Mouse (Mus musculus) hindbrain, embryonic 12.5 days (tissue): ENCODE results near the gene Cd8a. TPM values are rescaled to one million over a fixed set of nuclear protein-coding genes. Genes with fewer than 3 reads are reported as not detected.

Experiments
- ATAC-seq: fragments of 200-750 bp; cut with Nextera tagmentation; 2 replicates; pipeline ENCODE4 v1.8.0; 2017; ENCODE audit warnings: moderate TSS enrichment; ENCODE audit not compliant: low FRiP score
- H3K27ac ChIP-seq: fragments of 300-500 bp; sonication (generic); 2 replicates; pipeline ENCODE4 v1.5.1; 2016; ENCODE audit warnings: mild to moderate bottlenecking
- H3K27me3 ChIP-seq: fragments of 300-500 bp; sonication (generic); 2 replicates; pipeline ENCODE4 v1.6.1; 2016; ENCODE audit warnings: mild to moderate bottlenecking
- H3K36me3 ChIP-seq: fragments of 300-500 bp; sonication (generic); 2 replicates; pipeline ENCODE4 v1.6.1; 2016; ENCODE audit warnings: mild to moderate bottlenecking
- H3K4me1 ChIP-seq: fragments of 300-500 bp; sonication (generic); 2 replicates; pipeline ENCODE4 v1.6.1; 2016
- H3K4me2 ChIP-seq: fragments of 300-500 bp; sonication (generic); replicated peaks from 2 replicates; pipeline ENCODE4 v1.6.1; 2016; ENCODE audit warnings: mild to moderate bottlenecking
- H3K4me3 ChIP-seq: fragments of 300-500 bp; sonication (generic); 2 replicates; pipeline ENCODE4 v1.5.1; 2016; ENCODE audit warnings: mild to moderate bottlenecking
- H3K9ac ChIP-seq: fragments of 300-500 bp; sonication (generic); 2 replicates; pipeline ENCODE4 v1.6.1; 2016; ENCODE audit warnings: mild to moderate bottlenecking, moderate library complexity
- H3K9me3 ChIP-seq: fragments of 300-500 bp; sonication (generic); replicated peaks from 2 replicates; pipeline ENCODE4 v1.6.1; 2016; ENCODE audit warnings: mild to moderate bottlenecking
- WGBS: fragments of 180-500 bp; shearing (Covaris S2); methylation state at CpG from one replicate; pipeline ENCODE4 v1.1.7; 2016; 5-methylcytosine and 5-hydroxymethylcytosine counted together
- polyA plus RNA-seq: library from polyadenylated mRNA; unstranded; fragments of >200 nt; fragmentation: Nextera tagmentation; extraction: Ambion mirVana; gene quantifications from 2 replicates; pipeline ENCODE4 v1.2.1, GENCODE M21; 2016

Gene Cd8a
- polyA plus RNA-seq, 1 experiment from 2014 or later: not detected

DNA sequence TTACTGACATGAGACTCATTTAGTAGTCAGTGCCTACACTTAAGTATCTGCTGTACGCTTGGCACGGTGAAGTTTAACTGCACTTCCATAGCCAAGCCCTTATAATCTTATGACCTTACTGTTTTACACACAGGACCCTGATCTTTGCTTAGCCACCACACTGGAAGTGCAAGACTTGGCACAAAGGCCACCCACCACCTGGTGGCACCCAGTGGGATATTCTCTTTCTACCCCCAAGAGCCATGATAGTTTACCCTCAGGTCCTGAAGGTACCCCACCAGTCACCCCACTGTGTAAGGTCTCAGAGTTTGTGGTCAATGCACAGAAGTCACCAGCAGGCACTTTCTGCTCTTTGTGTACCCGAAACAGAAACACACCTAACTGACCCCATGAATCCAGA lies 22.0 kb upstream of the Cd8a start:
- WGBS: 97% methylated on average over 3 of the region's 3 CpGs
- H3K36me3 ChIP-seq: no peaks in the 10 kb centered on the region
- H3K4me2 ChIP-seq: no peak overlapping the region
- ATAC-seq: no peak
- peaks cover 4% of the 10 kb centered on the region; the same call in 1 of the 2 replicates for H3K9me3 ChIP-seq
- no peak overlapping the region for H3K27ac ChIP-seq
- H3K4me1 ChIP-seq: no peaks in the 10 kb centered on the region
- H3K9ac ChIP-seq: no peak overlapping the region
- H3K27me3 ChIP-seq: no peaks in the 10 kb centered on the region
- no peak overlapping the region for H3K4me3 ChIP-seq

DNA sequence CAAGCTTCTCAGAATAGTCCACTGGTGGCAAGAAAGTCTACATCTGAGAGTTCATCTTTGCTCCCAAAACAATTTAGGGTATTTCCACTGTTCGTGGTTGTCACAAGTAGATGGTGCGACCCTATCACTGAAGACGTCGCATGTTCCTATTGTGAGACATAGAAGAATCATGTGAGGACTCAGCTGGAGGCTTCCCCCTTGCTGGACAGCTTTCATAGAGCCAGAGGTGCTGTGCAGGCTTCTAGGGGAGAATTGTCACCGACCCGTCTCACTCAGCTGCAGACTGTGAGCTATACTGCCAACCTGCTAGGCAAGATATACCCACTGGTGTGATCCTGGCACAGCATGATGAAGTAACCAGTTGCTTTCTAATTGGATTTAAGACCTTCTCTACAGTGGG lies 21.0 kb upstream of the Cd8a start:
- no peak overlapping the region for H3K27ac ChIP-seq
- H3K27me3 ChIP-seq: no peaks in the 10 kb centered on the region
- H3K9me3 ChIP-seq: peaks cover 4% of the 10 kb centered on the region; the same call in 1 of the 2 replicates
- H3K4me2 ChIP-seq: no peak overlapping the region
- no peaks in the 10 kb centered on the region for H3K36me3 ChIP-seq
- no peak overlapping the region for H3K4me3 ChIP-seq
- ATAC-seq: no peak
- no peaks in the 10 kb centered on the region for H3K4me1 ChIP-seq
- H3K9ac ChIP-seq: no peak overlapping the region
- 93% methylated on average over 6 of the region's 6 CpGs for WGBS

DNA sequence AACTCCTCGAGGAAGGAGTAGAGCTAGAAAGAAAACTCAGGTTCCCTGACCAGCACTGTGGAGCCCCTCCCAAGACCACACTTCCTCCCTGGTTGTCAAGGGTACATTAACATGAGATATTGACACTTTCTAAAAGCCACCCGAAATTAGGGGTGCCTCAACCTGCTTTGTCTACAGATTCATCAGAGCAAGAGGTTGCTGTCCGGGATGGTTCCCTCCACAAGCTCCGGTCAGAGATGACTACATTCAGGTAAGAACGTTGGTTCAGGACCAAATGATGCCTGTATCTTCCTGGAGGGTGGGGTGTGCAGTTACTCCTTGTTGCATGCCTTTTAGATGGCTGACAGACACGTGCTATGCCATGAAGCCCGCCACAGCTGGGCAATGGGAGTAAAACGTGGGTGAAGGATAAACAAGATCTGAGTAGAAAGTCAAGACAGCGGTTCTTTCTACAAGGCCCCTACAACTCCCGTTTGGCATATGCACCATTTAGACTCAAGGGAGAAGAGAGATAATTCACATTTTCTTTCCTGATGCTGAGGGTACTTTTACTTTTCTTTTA lies 20.3 kb upstream of the Cd8a start:
- no peak overlapping the region for H3K4me2 ChIP-seq
- no peaks in the 10 kb centered on the region for H3K36me3 ChIP-seq
- H3K27me3 ChIP-seq: no peaks in the 10 kb centered on the region
- H3K9me3 ChIP-seq: peaks cover 2% of the 10 kb centered on the region; the same call in 1 of the 2 replicates
- no peaks in the 10 kb centered on the region for H3K4me1 ChIP-seq
- no peak for ATAC-seq
- no peak overlapping the region for H3K4me3 ChIP-seq
- H3K27ac ChIP-seq: no peak overlapping the region
- H3K9ac ChIP-seq: no peak overlapping the region
- 87% methylated on average over 10 of the region's 10 CpGs for whole genome bisulfite sequencing

DNA sequence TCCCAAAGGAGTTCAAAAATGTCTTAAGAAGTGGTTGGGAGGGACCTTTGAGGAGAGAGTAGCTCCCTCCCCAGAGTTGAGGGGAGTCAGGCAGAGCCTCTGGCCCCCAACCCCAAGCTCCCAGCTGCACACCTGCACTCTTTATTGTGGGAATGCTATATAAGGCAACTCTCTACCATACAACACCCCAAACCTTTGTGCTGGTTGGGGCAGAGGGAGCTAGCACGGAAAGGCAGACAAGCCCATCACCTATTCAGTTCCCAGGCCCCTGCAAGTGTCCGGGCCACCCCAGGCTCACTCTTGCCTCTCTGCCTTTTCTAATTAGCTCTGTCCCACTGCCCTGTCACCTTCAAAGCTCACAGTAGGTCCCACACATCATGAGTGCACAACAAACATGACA lies 19.5 kb upstream of the Cd8a start:
- Histone ChIP-seq H3K9me3 (no peaks in the 10 kb centered on the region), H3K4me1 (no peaks in the 10 kb centered on the region), H3K36me3 (no peaks in the 10 kb centered on the region), H3K4me3 (no peak overlapping the region), H3K4me2 (no peak overlapping the region), H3K27ac (no peak overlapping the region), H3K27me3 (no peaks in the 10 kb centered on the region), H3K9ac (no peak overlapping the region)
- no peak for ATAC-seq
- WGBS: 83% methylated on average over 2 of the region's 2 CpGs

DNA sequence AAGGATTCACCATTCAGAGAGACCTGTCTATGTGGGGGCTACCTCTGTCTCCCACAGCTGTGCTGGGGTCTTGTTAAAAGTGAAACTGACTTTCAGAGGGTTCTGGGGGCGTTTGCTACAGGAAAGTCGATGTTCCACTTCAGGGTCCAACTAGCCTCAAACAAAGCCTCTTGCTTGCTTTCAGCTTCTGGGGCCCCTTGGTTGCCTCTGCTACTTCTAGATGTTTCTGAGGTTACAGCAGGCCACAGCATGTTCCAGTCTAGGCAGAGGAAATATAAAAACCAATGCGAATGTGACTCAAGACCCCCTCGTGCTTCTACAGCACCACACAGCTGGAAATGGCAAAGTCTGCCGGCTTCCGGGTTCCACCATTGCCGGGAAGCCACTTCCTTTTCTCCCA lies 15.7 kb upstream of the Cd8a start:
- Histone ChIP-seq H3K9me3 (no peaks in the 10 kb centered on the region), H3K4me2 (no peak overlapping the region), H3K36me3 (no peaks in the 10 kb centered on the region), H3K4me3 (no peak overlapping the region), H3K9ac (no peak overlapping the region), H3K4me1 (no peaks in the 10 kb centered on the region), H3K27me3 (no peaks in the 10 kb centered on the region), H3K27ac (no peak overlapping the region)
- no peak for ATAC-seq
- WGBS: 91% methylated on average over 7 of the region's 7 CpGs

DNA sequence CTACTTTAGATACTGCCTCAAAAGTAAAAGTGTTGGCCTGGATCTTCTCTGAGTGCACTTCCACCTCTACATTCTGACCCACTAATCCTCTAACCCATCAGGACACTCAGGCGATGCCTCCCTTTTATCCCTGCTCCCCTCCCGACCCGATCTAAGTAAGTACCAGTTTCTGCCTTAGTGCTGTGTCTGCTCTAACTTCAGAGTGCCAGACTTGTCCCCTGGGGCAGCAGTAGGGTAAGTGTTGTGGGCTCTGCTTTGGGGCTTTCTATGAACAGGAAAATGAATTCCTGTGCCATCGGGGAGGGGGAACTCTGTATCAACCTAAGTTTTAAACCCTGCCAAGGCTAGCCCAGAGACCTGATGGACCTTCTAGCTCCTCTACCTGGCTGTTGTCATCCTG lies 13.0 kb upstream of the Cd8a start:
- Histone ChIP-seq H3K4me1 (no peaks in the 10 kb centered on the region), H3K4me2 (no peak overlapping the region), H3K4me3 (no peak overlapping the region), H3K27me3 (no peaks in the 10 kb centered on the region), H3K9ac (no peak overlapping the region), H3K36me3 (no peaks in the 10 kb centered on the region), H3K27ac (no peak overlapping the region), H3K9me3 (no peaks in the 10 kb centered on the region)
- 78% methylated on average over 4 of the region's 4 CpGs for WGBS
- no peak for ATAC-seq

DNA sequence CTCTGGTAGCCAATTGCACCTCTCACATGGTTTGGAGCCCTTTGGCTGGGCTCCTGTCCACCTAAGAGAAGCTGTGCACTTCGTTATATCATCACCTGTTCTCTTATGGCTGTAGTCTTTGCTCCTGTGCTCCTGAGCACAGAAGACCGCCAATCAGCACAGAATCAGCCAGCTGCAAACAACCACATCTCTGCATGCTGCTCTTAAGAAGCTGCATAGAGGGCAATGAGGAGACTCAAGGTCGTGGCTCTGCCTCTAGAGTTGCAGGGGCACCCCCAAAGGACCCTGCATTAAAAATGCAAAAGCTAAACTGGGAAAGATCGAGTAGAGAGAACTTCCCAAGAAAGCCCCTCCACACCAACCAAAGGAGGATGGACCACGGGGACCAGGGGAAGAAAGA lies 12.5 kb upstream of the Cd8a start:
- Histone ChIP-seq H3K27me3 (no peaks in the 10 kb centered on the region), H3K36me3 (no peaks in the 10 kb centered on the region), H3K9me3 (no peaks in the 10 kb centered on the region), H3K4me1 (no peaks in the 10 kb centered on the region), H3K27ac (no peak overlapping the region), H3K9ac (no peak overlapping the region), H3K4me2 (no peak overlapping the region), H3K4me3 (no peak overlapping the region)
- 71% methylated on average over 5 of the region's 5 CpGs for WGBS
- no peak for ATAC-seq

DNA sequence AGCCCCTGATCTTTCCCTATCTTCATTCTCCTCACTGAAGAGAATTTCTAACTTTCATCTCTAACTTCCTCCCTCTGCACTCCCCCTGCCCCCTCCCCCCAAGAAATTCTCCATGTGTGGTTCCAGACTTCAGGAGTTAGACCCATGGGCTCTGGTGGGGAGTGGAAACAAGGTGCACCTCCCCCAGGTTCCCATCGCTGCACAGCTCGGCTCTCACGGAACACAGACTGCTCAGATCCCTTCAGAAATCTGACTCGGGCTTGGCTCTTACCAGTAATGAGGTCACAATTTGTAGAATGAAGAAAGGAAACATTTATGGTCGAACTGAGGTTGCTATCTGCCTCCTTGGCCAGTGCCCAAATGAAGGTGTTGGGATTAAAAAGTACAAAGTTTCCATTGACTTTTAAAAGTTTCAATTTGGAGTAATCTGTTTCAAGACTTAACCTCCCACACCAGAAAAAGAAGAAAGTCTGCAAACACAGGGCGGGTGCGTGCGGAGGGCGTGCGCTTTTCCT lies 12.0 kb upstream of the Cd8a start:
- H3K4me3 ChIP-seq: no peak overlapping the region
- H3K36me3 ChIP-seq: no peaks in the 10 kb centered on the region
- no peak overlapping the region for H3K9ac ChIP-seq
- H3K9me3 ChIP-seq: no peaks in the 10 kb centered on the region
- no peak overlapping the region for H3K27ac ChIP-seq
- H3K27me3 ChIP-seq: no peaks in the 10 kb centered on the region
- H3K4me2 ChIP-seq: no peak overlapping the region
- ATAC-seq: no peak
- no peaks in the 10 kb centered on the region for H3K4me1 ChIP-seq
- 88% methylated on average over 10 of the region's 10 CpGs for WGBS

DNA sequence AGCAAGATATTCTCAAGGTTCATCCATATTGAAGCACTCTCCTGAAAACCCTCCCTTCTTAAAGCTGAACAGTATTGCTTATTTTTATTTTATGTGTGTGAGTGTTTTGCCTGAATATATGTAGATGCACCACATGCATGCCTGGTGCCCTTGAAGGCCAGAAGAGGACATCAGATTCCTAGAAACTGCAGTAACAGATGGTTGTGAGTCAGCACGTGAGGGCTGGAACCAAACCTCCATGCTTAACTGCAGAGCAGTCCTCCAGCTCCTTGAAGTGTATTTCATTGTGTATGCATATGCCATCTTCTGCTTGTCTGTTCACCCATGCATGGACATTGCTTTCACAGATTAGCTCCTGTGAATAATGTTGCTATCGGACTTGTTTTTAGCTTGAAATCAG lies 9.2 kb upstream of the Cd8a start:
- Histone ChIP-seq H3K4me3 (no peak overlapping the region), H3K27ac (no peak overlapping the region), H3K4me1 (no peaks in the 10 kb centered on the region), H3K36me3 (no peaks in the 10 kb centered on the region), H3K27me3 (no peaks in the 10 kb centered on the region), H3K4me2 (no peak overlapping the region), H3K9me3 (no peaks in the 10 kb centered on the region), H3K9ac (no peak overlapping the region)
- WGBS: 73% methylated on average over 2 of the region's 2 CpGs
- ATAC-seq: no peak

DNA sequence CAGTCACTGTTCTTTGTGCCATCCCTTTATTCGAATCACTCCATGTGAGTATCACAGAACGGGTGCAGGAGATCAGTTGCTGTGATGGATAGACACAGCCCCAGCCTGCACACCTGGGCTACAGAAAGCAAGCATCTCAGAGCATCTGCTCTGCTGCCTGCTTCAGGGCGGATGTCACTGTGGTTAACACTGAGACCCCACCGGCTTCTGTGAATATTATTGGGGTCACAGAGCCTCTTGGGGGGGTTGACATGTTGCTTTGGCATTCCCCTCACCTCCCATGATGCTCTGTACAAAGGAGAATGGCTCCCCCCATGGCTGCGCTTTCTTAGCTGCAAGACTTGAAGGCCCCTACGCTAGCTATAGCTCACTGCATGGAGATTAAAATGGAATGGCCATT lies 3.8 kb upstream of the Cd8a start:
- H3K27ac ChIP-seq: no peak overlapping the region
- H3K4me3 ChIP-seq: no peak overlapping the region
- no peak for ATAC-seq
- H3K36me3 ChIP-seq: no peaks in the 10 kb centered on the region
- 88% methylated on average over 6 of the region's 6 CpGs for WGBS
- H3K4me1 ChIP-seq: no peaks in the 10 kb centered on the region
- H3K9me3 ChIP-seq: no peaks in the 10 kb centered on the region
- no peak overlapping the region for H3K9ac ChIP-seq
- no peak overlapping the region for H3K4me2 ChIP-seq
- H3K27me3 ChIP-seq: no peaks in the 10 kb centered on the region

DNA sequence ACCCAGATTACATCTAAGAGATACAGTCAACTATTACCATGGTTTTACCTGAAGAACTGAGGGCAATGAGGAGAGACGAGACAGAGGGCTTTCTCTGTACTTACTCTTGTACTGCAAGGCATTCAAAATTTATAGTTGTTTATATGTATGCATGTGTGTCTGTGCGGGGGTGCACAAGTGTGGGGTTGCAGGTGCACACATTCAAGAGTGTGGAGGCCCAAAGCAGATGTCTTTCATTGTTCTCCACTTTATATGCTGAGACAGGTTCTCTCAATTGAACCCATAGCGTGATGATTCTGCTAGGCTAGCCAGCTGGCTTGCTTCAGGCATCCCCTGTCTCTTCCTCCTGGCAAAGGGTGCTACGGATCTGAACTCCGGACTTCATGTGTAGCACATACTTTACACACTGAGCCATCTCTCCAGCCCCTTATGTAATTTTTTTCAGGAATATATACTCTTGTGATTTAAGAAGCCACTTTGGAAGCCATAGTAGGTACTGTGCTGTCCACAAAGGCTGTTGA lies 2.1 kb upstream of the Cd8a start:
- H3K27ac ChIP-seq: no peak overlapping the region
- no peak overlapping the region for H3K4me2 ChIP-seq
- no peak overlapping the region for H3K4me3 ChIP-seq
- no peak overlapping the region for H3K9ac ChIP-seq
- no peaks in the 10 kb centered on the region for H3K27me3 ChIP-seq
- no peak for ATAC-seq
- H3K4me1 ChIP-seq: no peaks in the 10 kb centered on the region
- 88% methylated on average over 5 of the region's 5 CpGs for WGBS
- no peaks in the 10 kb centered on the region for H3K9me3 ChIP-seq
- no peaks in the 10 kb centered on the region for H3K36me3 ChIP-seq

DNA sequence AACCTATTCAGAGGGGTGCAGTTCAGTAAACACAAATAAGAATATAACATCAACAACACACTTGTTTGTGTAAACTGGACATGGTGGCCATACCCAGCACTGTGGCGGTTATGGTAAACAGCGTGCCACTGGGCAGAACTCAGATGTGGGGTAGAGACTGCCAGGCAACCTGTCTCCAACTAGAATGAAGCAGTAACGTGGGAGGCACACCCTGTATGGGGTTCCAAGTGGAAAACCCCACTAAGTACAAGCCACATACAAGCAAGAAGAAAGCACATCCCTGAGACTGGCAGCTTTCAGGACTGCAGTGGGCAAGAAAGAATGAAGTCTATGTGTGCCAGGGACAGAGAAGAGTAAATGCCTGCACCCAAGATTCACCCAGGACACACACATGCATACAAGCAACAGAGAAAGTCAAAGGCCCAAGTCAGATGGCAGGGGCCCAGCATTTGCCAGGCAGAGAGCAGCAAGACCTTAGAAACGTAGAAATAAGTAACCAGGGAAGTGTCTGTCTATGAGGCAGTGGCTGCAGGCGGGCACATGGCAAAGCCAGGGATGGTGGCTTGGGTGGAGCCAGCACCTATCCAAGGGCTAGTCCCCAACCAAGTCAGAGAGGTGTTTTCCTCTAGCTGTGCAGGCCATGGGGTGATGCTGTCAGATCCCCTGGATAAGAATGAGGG lies 1.0 kb upstream of the Cd8a start:
- Histone ChIP-seq H3K4me1 (no peaks in the 10 kb centered on the region), H3K4me3 (no peak overlapping the region), H3K9ac (no peak overlapping the region), H3K36me3 (no peaks in the 10 kb centered on the region), H3K27me3 (no peaks in the 10 kb centered on the region), H3K27ac (no peak overlapping the region), H3K4me2 (no peak overlapping the region), H3K9me3 (no peaks in the 10 kb centered on the region)
- ATAC-seq: no peak
- 90% methylated on average over 5 of the region's 5 CpGs for WGBS

DNA sequence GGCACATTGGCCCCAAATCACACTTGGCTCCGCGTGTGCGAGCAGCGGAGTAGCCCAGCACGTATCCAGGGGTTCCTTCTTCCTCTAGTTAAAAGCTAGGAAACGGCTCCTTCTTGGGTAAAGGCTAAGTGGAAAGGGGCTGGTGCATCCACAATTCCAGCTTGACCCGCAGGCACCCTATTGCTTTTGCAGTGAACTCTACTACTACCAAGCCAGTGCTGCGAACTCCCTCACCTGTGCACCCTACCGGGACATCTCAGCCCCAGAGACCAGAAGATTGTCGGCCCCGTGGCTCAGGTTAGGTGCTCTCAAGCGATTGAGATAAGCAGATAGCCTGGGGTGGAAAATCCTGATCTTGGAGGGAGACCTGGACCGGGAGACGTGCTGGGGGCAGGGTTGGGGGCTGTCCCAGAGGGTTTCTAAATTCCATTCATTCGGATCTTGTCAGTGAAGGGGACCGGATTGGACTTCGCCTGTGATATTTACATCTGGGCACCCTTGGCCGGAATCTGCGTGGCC lies 1.1 kb downstream of the Cd8a start:
- Histone ChIP-seq H3K4me2 (no peak overlapping the region), H3K27me3 (no peaks in the 10 kb centered on the region), H3K9me3 (no peaks in the 10 kb centered on the region), H3K27ac (no peak overlapping the region), H3K36me3 (no peaks in the 10 kb centered on the region), H3K4me3 (no peak overlapping the region), H3K9ac (no peak overlapping the region), H3K4me1 (no peaks in the 10 kb centered on the region)
- 89% methylated on average over 19 of the region's 19 CpGs for WGBS
- no peak for ATAC-seq
